Mouse (Mus musculus) limb, embryonic 14.5 days (tissue): ENCODE measurements around the gene Rcc1. TPM values are rescaled to one million over a fixed set of nuclear protein-coding genes. Genes with fewer than 3 reads are reported as not detected.

Experiments used
- ATAC-seq: fragments of 200-750 bp; cut with Nextera tagmentation; 2 replicates; pipeline ENCODE4 v1.8.0; 2017; ENCODE audit warnings: low read depth, moderate number of reproducible peaks, moderate TSS enrichment; ENCODE audit not compliant: low FRiP score
- DNase-seq: peaks from one replicate; pipeline ENCODE4 v3.0.0-alpha.2; 2015; ENCODE audit warnings: low spot score
- H3K27ac ChIP-seq: fragments of 300-500 bp; sonication (generic); replicated peaks from 2 replicates; pipeline ENCODE4 v1.5.1; 2014; ENCODE audit warnings: low read depth, mild to moderate bottlenecking, low read length, moderate library complexity, mixed read lengths
- H3K27me3 ChIP-seq: fragments of 300-500 bp; sonication (generic); 2 replicates; pipeline ENCODE4 v1.6.1; 2014; ENCODE audit warnings: low read length, mixed read lengths; ENCODE audit not compliant: control insufficient read depth, insufficient read depth
- H3K36me3 ChIP-seq: fragments of 300-500 bp; sonication (generic); 2 replicates; pipeline ENCODE4 v1.6.1; 2014; ENCODE audit warnings: mild to moderate bottlenecking, low read length, moderate library complexity, mixed read lengths; ENCODE audit not compliant: control insufficient read depth, insufficient read depth
- H3K4me1 ChIP-seq: fragments of 300-500 bp; sonication (generic); 2 replicates; pipeline ENCODE4 v1.6.1; 2014; ENCODE audit warnings: antibody characterized with exemption, low read length, mixed read lengths; ENCODE audit not compliant: control insufficient read depth, insufficient read depth
- H3K4me2 ChIP-seq: fragments of 300-500 bp; sonication (generic); replicated peaks from 2 replicates; pipeline ENCODE4 v1.6.1; 2014; ENCODE audit warnings: low read depth, mild to moderate bottlenecking, low read length, moderate library complexity; ENCODE audit not compliant: severe bottlenecking
- H3K4me3 ChIP-seq: fragments of 300-500 bp; sonication (generic); replicated peaks from 2 replicates; pipeline ENCODE4 v1.5.1; 2014; ENCODE audit warnings: low read length
- H3K9ac ChIP-seq: fragments of 300-500 bp; sonication (generic); 2 replicates; pipeline ENCODE4 v1.6.1; 2014; ENCODE audit warnings: mild to moderate bottlenecking, low read depth, low read length, moderate library complexity; ENCODE audit not compliant: severe bottlenecking
- H3K9me3 ChIP-seq: fragments of 300-500 bp; sonication (generic); 2 replicates; pipeline ENCODE4 v1.6.1; 2016; ENCODE audit warnings: low read length; ENCODE audit not compliant: control insufficient read depth
- POLR2A ChIP-seq: fragments of 200-500 bp; IDR thresholded peaks from 2 replicates; pipeline ENCODE4 v1.8.0; 2012; ENCODE audit warnings: inconsistent platforms, mild to moderate bottlenecking, moderate library complexity, borderline replicate concordance; ENCODE audit not compliant: insufficient read depth, insufficient read length; ENCODE audit errors: extremely low read depth
- WGBS: fragments of 180-500 bp; shearing (Covaris S2); extraction: QIAGEN DNeasy Blood & Tissue Kit; methylation state at CpG from one replicate; pipeline ENCODE4 v1.1.7; 2014; 5-methylcytosine and 5-hydroxymethylcytosine counted together
- polyA plus RNA-seq, 2 experiments: library from polyadenylated mRNA; depleted of rRNA in 1 of 2; stranded (reverse) in 1 of 2; unstranded in 1 of 2; fragments of >200 nt; fragmentation: Nextera tagmentation in 1 of 2; extraction: Ambion mirVana in 1 of 2; gene quantifications; 2 replicates each; pipeline versions ENCODE4 v1.2.1 to v1.2.3; 2012 to 2014

Gene Rcc1
- polyA plus RNA-seq (2012; rRNA removed) (38.7 and 39.4 TPM in 2 replicates), polyA plus RNA-seq (2014; fragmentation: Nextera tagmentation; extraction: Ambion mirVana) (41.3 and 42.0 TPM in 2 replicates)

DNA sequence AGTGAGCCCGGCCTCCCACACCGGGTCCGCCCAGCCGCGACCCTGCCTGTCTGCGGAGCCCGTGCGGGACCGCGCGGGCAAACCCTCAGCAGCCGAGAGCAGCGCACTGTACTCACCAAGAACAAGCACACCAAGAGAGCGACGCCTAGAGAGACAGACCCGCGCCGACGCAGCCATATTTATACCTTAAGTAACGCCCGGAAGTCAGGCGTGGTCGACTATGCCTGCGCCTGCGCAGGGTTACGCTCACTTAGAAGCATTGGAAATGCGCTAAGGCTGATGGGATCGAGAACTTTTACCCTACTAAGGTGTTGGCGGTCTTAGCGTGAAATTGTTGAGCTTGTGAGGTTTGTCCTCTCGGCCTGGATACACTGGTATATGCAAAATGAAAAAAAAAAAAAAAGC is at the start of gene Rcc1:
Gene Rcc1 (minus strand): TSS at position 125 of the 405 bp plus-strand sequence.
- Histone ChIP-seq H3K27ac (peak within 1 kb of the TSS; percentile 91), H3K36me3 (peaks cover 44% of the 10 kb centered on the region), H3K4me3 (peak within 1 kb of the TSS; percentile 86), H3K9me3 (no peaks in the 10 kb centered on the region), H3K4me2 (peak within 1 kb of the TSS; percentile 79), H3K4me1 (peaks cover 8% of the 10 kb centered on the region), H3K9ac (peak within 1 kb of the TSS; percentile 89), H3K27me3 (no peaks in the 10 kb centered on the region)
- 1% methylated on average over 31 of the region's 31 CpGs for WGBS
- peak; percentile 97 for DNase-seq
- peak; percentile 94 for ATAC-seq
- peak; percentile 99; the same call in 1 of the 2 replicates for TF ChIP-seq POLR2A

DNA sequence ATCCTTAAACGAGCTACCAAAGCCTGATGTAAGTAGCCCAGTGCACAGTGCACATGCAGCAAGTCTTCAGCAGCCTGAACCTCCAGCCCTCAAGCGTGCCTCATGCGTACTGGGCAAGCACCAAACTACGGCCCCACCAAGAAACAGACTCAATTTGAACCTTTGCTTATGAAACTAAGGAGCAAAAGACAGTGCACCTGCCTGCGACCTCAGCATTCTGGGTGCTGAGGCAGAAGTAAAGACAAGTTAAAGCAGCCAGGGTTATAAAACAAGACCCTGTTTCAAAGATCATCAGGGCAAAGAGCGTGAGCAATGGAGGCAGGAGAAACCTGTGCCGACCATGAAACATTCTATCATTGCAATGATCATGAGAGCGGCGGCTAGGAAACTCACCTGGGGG is 47.6 kb upstream of the Rcc1 start:
- ATAC-seq: no peak
- no peak overlapping the region for H3K4me3 ChIP-seq
- H3K36me3 ChIP-seq: no peaks in the 10 kb centered on the region
- no peak overlapping the region for H3K9ac ChIP-seq
- 91% methylated on average over 9 of the region's 9 CpGs for WGBS
- no peak overlapping the region for H3K4me2 ChIP-seq
- H3K9me3 ChIP-seq: no peaks in the 10 kb centered on the region
- no peak for TF ChIP-seq POLR2A
- no peak for DNase-seq
- peaks cover 14% of the 10 kb centered on the region for H3K4me1 ChIP-seq
- no peak overlapping the region for H3K27ac ChIP-seq
- H3K27me3 ChIP-seq: no peaks in the 10 kb centered on the region

DNA sequence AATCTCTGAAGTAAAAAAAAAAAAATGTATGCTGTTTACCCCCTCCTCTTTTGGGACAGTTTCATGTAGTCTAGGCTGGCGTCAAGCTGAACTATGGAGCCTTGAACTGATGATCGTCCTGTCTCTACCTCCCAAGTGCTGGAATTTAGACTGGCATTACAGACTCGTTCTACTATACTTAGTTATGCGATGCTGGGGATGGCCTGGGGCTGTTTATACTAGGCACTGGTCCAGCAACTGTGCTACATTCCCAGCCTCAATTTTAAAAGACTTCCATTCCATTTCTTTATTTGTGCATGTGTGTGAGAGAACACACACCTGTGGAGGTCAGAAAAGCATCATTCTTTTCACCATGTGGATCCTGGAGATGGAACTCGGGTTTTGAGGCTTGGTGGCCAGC is 45.5 kb upstream of the Rcc1 start:
- 51% methylated on average over 5 of the region's 5 CpGs for WGBS
- no peak overlapping the region; the same call in 1 of the 2 replicates for H3K27ac ChIP-seq
- no peak overlapping the region for H3K4me2 ChIP-seq
- ATAC-seq (no peak), DNase-seq (no peak)
- H3K27me3 ChIP-seq: no peaks in the 10 kb centered on the region
- H3K36me3 ChIP-seq: no peaks in the 10 kb centered on the region
- no peaks in the 10 kb centered on the region for H3K9me3 ChIP-seq
- no peak overlapping the region for H3K9ac ChIP-seq
- no peak overlapping the region for H3K4me3 ChIP-seq
- peaks cover 14% of the 10 kb centered on the region for H3K4me1 ChIP-seq
- no peak for TF ChIP-seq POLR2A

DNA sequence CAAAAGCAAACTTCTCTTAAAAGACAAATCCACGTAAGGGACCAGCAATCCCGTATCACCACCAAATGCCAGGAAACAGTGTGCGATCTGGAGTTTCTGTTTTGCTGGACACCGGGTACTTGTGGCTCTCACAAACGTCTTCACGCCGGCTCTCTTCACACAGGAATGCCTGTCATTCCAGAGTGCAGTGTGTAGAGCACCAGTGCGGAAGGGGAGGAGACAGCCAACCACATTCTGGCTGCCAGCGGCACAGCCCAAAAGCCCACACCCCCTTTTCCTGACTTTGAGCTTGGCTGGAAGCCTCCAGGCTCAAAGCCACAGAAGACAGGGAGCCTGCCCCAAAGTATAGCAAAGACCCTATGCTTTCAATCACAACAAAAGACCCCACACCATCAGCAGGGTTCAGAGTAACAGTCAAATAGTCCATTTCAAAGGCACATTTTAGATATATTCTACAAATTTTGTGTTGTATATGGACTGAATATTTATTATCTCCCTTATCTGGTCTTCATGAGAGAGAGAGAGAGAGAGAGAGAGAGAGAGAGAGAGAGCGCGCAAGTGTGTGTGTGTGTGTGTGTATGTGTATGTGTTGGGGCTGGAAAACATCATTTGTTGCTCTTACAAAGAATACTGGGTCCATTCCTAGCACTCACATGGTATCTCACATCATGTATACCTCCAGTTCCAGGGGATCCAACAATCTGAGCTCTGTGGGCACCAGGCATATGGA is 44.8 kb upstream of the Rcc1 start:
- Histone ChIP-seq H3K9me3 (no peaks in the 10 kb centered on the region), H3K27me3 (no peaks in the 10 kb centered on the region), H3K4me2 (peak overlapping the region; percentile 41), H3K9ac (peak overlapping the region; percentile 38), H3K36me3 (no peaks in the 10 kb centered on the region), H3K4me1 (peaks cover 14% of the 10 kb centered on the region), H3K27ac (peak overlapping the region; percentile 52), H3K4me3 (peak overlapping the region; percentile 21)
- DNase-seq (peak; percentile 82), ATAC-seq (peak; percentile 72)
- WGBS: 34% methylated on average over 11 of the region's 11 CpGs
- peak; percentile 22; the same call in 1 of the 2 replicates for TF ChIP-seq POLR2A

DNA sequence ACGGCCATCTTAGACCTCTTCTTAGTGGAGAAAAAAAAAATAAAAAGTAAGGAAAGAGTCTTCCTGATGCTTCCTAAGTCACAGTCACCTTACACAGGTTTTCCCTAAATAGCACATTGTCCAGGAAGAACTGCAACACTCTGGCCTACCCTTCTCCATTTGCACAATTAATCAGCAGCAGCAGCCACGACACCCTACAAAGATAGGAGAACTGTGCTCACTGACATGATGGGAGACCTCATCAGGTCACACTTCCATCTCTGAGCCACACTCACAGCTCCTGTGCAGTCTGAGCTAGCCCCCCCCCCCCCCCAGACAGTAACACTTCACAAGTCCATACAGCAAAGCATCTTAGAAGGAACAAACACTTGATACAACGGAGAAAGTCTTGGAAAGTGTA is 43.7 kb upstream of the Rcc1 start:
- Histone ChIP-seq H3K4me3 (no peak overlapping the region), H3K27ac (no peak overlapping the region), H3K4me2 (0 out of 2 replicates have a peak overlapping the region, but pooled peaks have one; percentile 41), H3K9ac (no peak overlapping the region), H3K36me3 (no peaks in the 10 kb centered on the region), H3K9me3 (no peaks in the 10 kb centered on the region), H3K4me1 (peaks cover 14% of the 10 kb centered on the region), H3K27me3 (no peaks in the 10 kb centered on the region)
- ATAC-seq (no peak), DNase-seq (no peak)
- no peak for TF ChIP-seq POLR2A
- WGBS: 88% methylated on average over 3 of the region's 3 CpGs
